28 mouse cellular contexts compared by ENCODE assay signal in genomic region chr13:89872725-89873124, GRCm38 (mm10).
A peak's percentile ranks its signal among the peaks of the same experiment; 100 is the strongest.
DNase-seq lines count a peak whose midpoint lies in the region; ATAC-seq lines count a peak whose summit lies in the region.
"Had no signal": no experiment of that assay in that cellular context is flagged by ENCODE, and none has a peak within 500 bp of the region (broad histone marks: within the 10 kb centered on the region; RNA-seq: fewer than 3 reads in every experiment).

No protein-coding gene starts in this region.

- intact Hi-C loops in heart, postnatal 25 days (cut with DNase I): no loop called here

- H3K4me1 ChIP-seq in embryonic facial prominence, embryonic 12.5 days: no peaks in the 10 kb centered on the region
- no peaks in the 10 kb centered on the region for H3K4me1 ChIP-seq in kidney, embryonic 16.5 days (ENCODE audit: insufficient read depth, low read length)
- H3K4me1 ChIP-seq: embryonic facial prominence, embryonic 13.5 days; heart, embryonic 12.5 days; heart, embryonic 15.5 days had no signal

- no peak overlapping the region for H3K27ac ChIP-seq in embryonic facial prominence, embryonic 12.5 days
- H3K27ac ChIP-seq in kidney, embryonic 16.5 days (ENCODE audit: low read length): no peak overlapping the region
- H3K27ac ChIP-seq: embryonic facial prominence, embryonic 13.5 days; heart, embryonic 15.5 days; hindbrain, embryonic 14.5 days; hindbrain, postnatal 0 days had no signal

- no peaks in the 10 kb centered on the region for H3K9me3 ChIP-seq in embryonic facial prominence, embryonic 12.5 days
- no peaks in the 10 kb centered on the region for H3K9me3 ChIP-seq in kidney, embryonic 16.5 days (ENCODE audit: low read length)
- H3K9me3 ChIP-seq: embryonic facial prominence, embryonic 13.5 days; heart, embryonic 12.5 days; heart, embryonic 15.5 days had no signal

- no peak overlapping the region for H3K9ac ChIP-seq in embryonic facial prominence, embryonic 12.5 days
- no peak overlapping the region for H3K9ac ChIP-seq in kidney, embryonic 16.5 days (replicated peaks; ENCODE audit: low read length)
- H3K9ac ChIP-seq: embryonic facial prominence, embryonic 13.5 days; forebrain, postnatal 0 days; heart, embryonic 12.5 days; heart, embryonic 15.5 days; hindbrain, embryonic 14.5 days had no signal

- DNase-seq in embryo, embryonic 11 days: peak; percentile 27
- DNase-seq in embryo, embryonic 10 days (ENCODE audit: low spot score): no peak
- peak; percentile 75 for DNase-seq in 3T3-L1 (ENCODE audit: low read depth, low spot score)
- peak; percentile 57 for DNase-seq in forelimb bud, embryonic 11.5 days (ENCODE audit: low read depth, low spot score)
- DNase-seq in heart, postnatal 25 days (ENCODE audit: low spot score): no peak
- DNase-seq: adrenal gland, postnatal 10 days; adrenal gland, postnatal 36 days; cerebellum, adult 18-20 months; cerebellum, adult 9-10 months; cerebellum, postnatal 25 days; forebrain, postnatal 0 days; gastrocnemius, postnatal 25 days; heart, adult 18-20 months; heart, postnatal 10 days; heart, postnatal 4 days; kidney, adult 18-20 months had no signal

- no peak overlapping the region for H3K4me3 ChIP-seq in embryonic facial prominence, embryonic 12.5 days
- H3K4me3 ChIP-seq in kidney, embryonic 16.5 days (ENCODE audit: low read length): no peak overlapping the region
- H3K4me3 ChIP-seq: embryonic facial prominence, embryonic 13.5 days; heart, embryonic 12.5 days; heart, embryonic 15.5 days had no signal

- no peaks in the 10 kb centered on the region for H3K36me3 ChIP-seq in embryonic facial prominence, embryonic 12.5 days
- H3K36me3 ChIP-seq in kidney, embryonic 16.5 days (ENCODE audit: insufficient read depth, low read length): no peaks in the 10 kb centered on the region
- H3K36me3 ChIP-seq: embryonic facial prominence, embryonic 13.5 days; heart, embryonic 12.5 days; heart, embryonic 15.5 days had no signal

- 44% methylated on average over 3 of the region's 3 CpGs for WGBS in embryonic facial prominence, embryonic 12.5 days
- WGBS in kidney, embryonic 16.5 days: 91% methylated on average over 3 of the region's 3 CpGs

- no peak overlapping the region for H3K4me2 ChIP-seq in embryonic facial prominence, embryonic 12.5 days (replicated peaks)
- no peak overlapping the region for H3K4me2 ChIP-seq in kidney, embryonic 16.5 days (replicated peaks; ENCODE audit: low read depth, low read length)
- H3K4me2 ChIP-seq: embryonic facial prominence, embryonic 13.5 days; heart, embryonic 12.5 days; heart, embryonic 15.5 days; hindbrain, embryonic 14.5 days had no signal

- ATAC-seq in embryonic facial prominence, embryonic 12.5 days (ENCODE audit: insufficient number of reproducible peaks, insufficient read depth, low FRiP score, low TSS enrichment): 0 out of 2 replicates have a peak, but pooled peaks have one; percentile 56
- ATAC-seq in activated CD4-positive, CD25-positive, alpha-beta regulatory T cell, adult 4 months: no peak
- ATAC-seq in kidney, embryonic 16.5 days (ENCODE audit: low FRiP score, low TSS enrichment): no peak
- ATAC-seq: CD4-positive, CD25-positive, alpha-beta regulatory T cell, adult 4 months; forebrain, embryonic 14.5 days; forebrain, postnatal 0 days; hindbrain, postnatal 0 days; inflammation-experienced regulatory T-cells, adult 6 months; intestine, embryonic 16.5 days had no signal

- no peaks in the 10 kb centered on the region for H3K27me3 ChIP-seq in embryonic facial prominence, embryonic 12.5 days
- H3K27me3 ChIP-seq in kidney, embryonic 16.5 days (ENCODE audit: insufficient read depth, low read length): no peaks in the 10 kb centered on the region
- H3K27me3 ChIP-seq: embryonic facial prominence, embryonic 13.5 days; heart, embryonic 12.5 days; heart, embryonic 15.5 days had no signal

Comparison
In these comparisons a context has a peak if more than half of its experiments do, and no peak if none do; other contexts are left out.
1. DNase-seq: peak in embryo, embryonic 11 days (single experiment), 3T3-L1 (single experiment) and forelimb bud, embryonic 11.5 days (single experiment); none in embryo, embryonic 10 days (single experiment) and heart, postnatal 25 days (single experiment).